Mouse (Mus musculus) mammary gland, adult 2 months (tissue): Measurements from ENCODE around the gene Bmpr1b. TPM values are rescaled to one million over a fixed set of nuclear protein-coding genes. Genes with fewer than 3 reads are reported as not detected.

Source experiments
- polyA plus RNA-seq: library from polyadenylated mRNA; depleted of rRNA; stranded (reverse); fragments of >200 nt; gene quantifications from 2 replicates; pipeline ENCODE4 v1.2.3, GENCODE M21; 2012; ENCODE audit warnings: low replicate concordance; rRNA removed

Gene Bmpr1b
- polyA plus RNA-seq = 0.20 TPM in 1 of 2 replicates, not detected in the other

GRCm38 (mm10) chr3:142168863-142169521 is at the start of gene Bmpr1b:
Bmpr1b (minus strand) TSS chr3:142169425.

Other genes starting within 250 kb of the Bmpr1b start
- gene Pdlim5, start 226.3 kb upstream of the Bmpr1b start, polyA plus RNA-seq = 55.1 and 86.2 TPM in 2 replicates